Mouse (Mus musculus): ENCODE measurements around the gene Nfam1. TPM values are rescaled to one million over a fixed set of nuclear protein-coding genes. Genes with fewer than 3 reads are reported as not detected.

Gene Nfam1
- polyA plus RNA-seq, 1 experiment from 2014 or later = 2.9 TPM

Small RNA genes lying within 50 kb of the gene (microRNA-seq; reads per million reads assigned to microRNA genes)
- gene Mir3080 = 20.9 reads per million, percentile 40 among the genes with 10 or more reads in this experiment

Other genes starting within 250 kb of the Nfam1 start
- 0.15 and 0.28 TPM in 2 replicates for gene Cyp2d26, start 239.0 kb downstream of the Nfam1 start, polyA plus RNA-seq (2014; fragmentation: Nextera tagmentation; extraction: Ambion mirVana)
- gene Tcf20, start 45.4 kb downstream of the Nfam1 start, polyA plus RNA-seq (2014; fragmentation: Nextera tagmentation; extraction: Ambion mirVana) = 17.8 and 18.0 TPM in 2 replicates
- gene Serhl, start 56.2 kb upstream of the Nfam1 start, polyA plus RNA-seq (2014; fragmentation: Nextera tagmentation; extraction: Ambion mirVana) = 23.1 and 24.7 TPM in 2 replicates
- 57.0 and 62.3 TPM in 2 replicates for gene Rrp7a, start 89.5 kb upstream of the Nfam1 start, polyA plus RNA-seq (2014; fragmentation: Nextera tagmentation; extraction: Ambion mirVana)
- gene Poldip3, start 116.1 kb upstream of the Nfam1 start, polyA plus RNA-seq (2014; fragmentation: Nextera tagmentation; extraction: Ambion mirVana) = 148 and 174 TPM in 2 replicates
- 89.7 and 107 TPM in 2 replicates for gene Cyb5r3, start 139.3 kb upstream of the Nfam1 start, polyA plus RNA-seq (2014; fragmentation: Nextera tagmentation; extraction: Ambion mirVana)
- 0.77 and 2.6 TPM in 2 replicates for gene A4galt, start 218.5 kb upstream of the Nfam1 start, polyA plus RNA-seq (2014; fragmentation: Nextera tagmentation; extraction: Ambion mirVana)

Measured in midbrain, embryonic 14.5 days (tissue).